Mouse (Mus musculus) G1E (cell line): ENCODE measurements around the gene Ptprn. TPM values are rescaled to one million over a fixed set of nuclear protein-coding genes. Genes with fewer than 3 reads are reported as not detected.

ENCODE experiments used
- ATAC-seq: 2 replicates; pipeline ENCODE4 v1.8.0; 2016; ENCODE audit warnings: mild to moderate bottlenecking; ENCODE audit not compliant: insufficient number of reproducible peaks, poor library complexity, low FRiP score, severe bottlenecking; ENCODE audit errors: extremely low read depth
- DNase-seq: peaks from one replicate; pipeline ENCODE4 v3.0.0; 2012; ENCODE audit warnings: low spot score
- H3K27me3 ChIP-seq: 2 replicates; pipeline ENCODE4 v1.6.1; 2012; ENCODE audit warnings: mild to moderate bottlenecking, low read length, inconsistent platforms; ENCODE audit not compliant: insufficient read depth
- H3K36me3 ChIP-seq: replicated peaks from 2 replicates; pipeline ENCODE3; 2012; ENCODE audit warnings: mild to moderate bottlenecking, inconsistent platforms
- H3K4me1 ChIP-seq: 2 replicates; pipeline ENCODE4 v1.6.1; 2012; ENCODE audit warnings: low read depth, low read length, inconsistent platforms, mixed read lengths; ENCODE audit not compliant: insufficient read depth
- H3K4me3 ChIP-seq: 2 replicates; pipeline ENCODE4 v1.5.1; 2012; ENCODE audit warnings: low read depth, mild to moderate bottlenecking, inconsistent platforms, low read length, moderate library complexity, mixed read lengths
- H3K9me3 ChIP-seq: replicated peaks from 2 replicates; pipeline ENCODE4 v1.6.1; 2012; ENCODE audit warnings: inconsistent platforms
- CTCF ChIP-seq: IDR thresholded peaks from 2 replicates; pipeline ENCODE4 v1.5.1; 2012; ENCODE audit warnings: low read depth, low read length, inconsistent platforms, mixed read lengths
- GATA1 ChIP-seq: IDR thresholded peaks from 2 replicates; pipeline ENCODE4 v1.6.1; 2012; ENCODE audit warnings: borderline replicate concordance, low read length, inconsistent platforms, mixed read lengths
- GATA2 ChIP-seq: IDR thresholded peaks from 2 replicates; pipeline ENCODE4 v1.6.1; 2012; ENCODE audit warnings: low read depth, low read length, inconsistent platforms, borderline replicate concordance
- POLR2AphosphoS5 ChIP-seq: IDR thresholded peaks from 2 replicates; pipeline ENCODE4 v1.6.1; 2012; ENCODE audit warnings: low read depth, low read length, inconsistent platforms; ENCODE audit not compliant: insufficient replicate concordance
- TAL1 ChIP-seq: conservative IDR thresholded peaks from 2 replicates; pipeline ENCODE4 v1.6.1; 2012; ENCODE audit warnings: low read depth, low read length, inconsistent platforms, mixed read lengths
- polyA plus RNA-seq: library from polyadenylated mRNA; stranded (reverse); fragments of >175 nt; gene quantifications from 2 replicates; pipeline ENCODE4 v1.2.3, GENCODE M21; 2012
- total RNA-seq, 2 experiments: library from RNA; stranded (forward) in 1 of 2; stranded (reverse) in 1 of 2; fragments of 200-1000 nt in 1 of 2; fragments of >200 nt in 1 of 2; fragmentation: Nextera tagmentation in 1 of 2; gene quantifications; 2 replicates each; pipeline ENCODE4 v1.2.3; 2014 to 2017

The Ptprn gene
- total and polyA plus RNA-seq, 3 experiments: 0.03 to 0.11 TPM; not detected in 1

DNA sequence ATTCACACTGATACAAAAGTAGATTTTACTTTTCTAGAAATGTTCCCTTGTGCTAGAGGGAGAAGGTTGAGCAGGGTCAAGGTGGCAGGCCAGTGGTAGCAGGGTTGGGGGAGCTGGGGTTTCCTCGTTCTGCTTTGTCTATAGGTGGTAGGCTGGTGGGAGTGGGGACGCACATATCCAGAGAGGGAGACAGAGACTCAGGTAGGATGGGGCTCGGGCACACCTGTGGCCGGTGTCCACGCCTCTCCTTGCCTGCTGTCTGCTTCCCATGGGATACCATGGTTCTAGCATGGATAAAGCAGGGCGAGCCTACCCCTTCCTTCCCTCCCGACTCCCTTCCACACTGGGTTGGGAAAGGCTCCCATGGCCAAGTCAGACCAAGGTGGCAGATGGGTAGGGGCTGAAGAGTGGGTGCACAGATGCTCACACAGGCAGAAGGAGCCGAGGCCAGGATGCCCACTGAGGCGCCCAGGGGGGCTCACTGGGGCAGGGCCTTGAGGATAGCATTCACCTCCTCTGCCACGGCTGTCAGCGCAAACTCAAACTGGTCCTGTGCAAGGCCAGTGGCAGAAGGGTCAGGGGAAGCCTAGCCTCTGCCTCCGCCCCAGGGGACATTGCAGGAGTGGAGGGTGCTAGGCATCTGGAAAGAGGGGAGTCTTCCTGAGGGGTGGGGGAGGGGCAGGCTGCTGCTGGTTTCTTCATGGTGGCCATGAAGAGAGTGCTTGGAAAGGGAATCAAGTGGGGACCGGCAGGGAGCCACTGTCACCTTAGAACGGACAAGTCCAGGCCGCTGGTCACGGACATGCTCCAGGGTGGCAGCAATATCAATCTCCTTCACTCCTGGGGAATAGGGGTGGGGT, 17.0 kb downstream of the Ptprn start:
- H3K36me3 ChIP-seq: peaks cover 25% of the 10 kb centered on the region
- H3K4me3 ChIP-seq: no peak overlapping the region
- ATAC-seq: no peak
- H3K27me3 ChIP-seq: peaks cover 2% of the 10 kb centered on the region; the same call in 1 of the 2 replicates
- no peaks in the 10 kb centered on the region for H3K9me3 ChIP-seq
- TF ChIP-seq GATA1 (no peak), GATA2 (no peak), TAL1 (no peak), CTCF (no peak), POLR2AphosphoS5 (no peak)
- peaks cover 42% of the 10 kb centered on the region for H3K4me1 ChIP-seq
- no peak for DNase-seq

DNA sequence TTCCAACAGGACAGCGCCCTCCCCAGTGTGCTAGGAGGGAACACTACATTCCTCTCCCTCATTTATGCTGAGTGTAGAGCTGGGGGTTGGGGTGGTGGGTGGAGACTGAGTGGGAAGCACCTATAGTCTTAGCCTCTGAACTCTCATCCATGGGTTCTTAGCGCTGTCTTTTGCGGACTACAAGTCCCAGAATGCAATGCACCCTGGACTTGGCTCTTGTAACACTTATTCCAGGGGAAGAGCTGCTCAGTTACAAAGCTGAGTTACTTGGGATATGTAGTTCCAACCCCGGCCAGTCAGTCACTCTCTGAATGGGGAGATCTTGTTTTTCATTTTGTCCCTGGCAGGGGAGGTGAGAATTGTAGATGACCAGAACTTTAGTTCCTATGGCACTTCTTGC, 19.5 kb downstream of the Ptprn start:
- Histone ChIP-seq H3K9me3 (no peaks in the 10 kb centered on the region), H3K4me3 (no peak overlapping the region), H3K36me3 (peaks cover 39% of the 10 kb centered on the region), H3K27me3 (peaks cover 2% of the 10 kb centered on the region; the same call in 1 of the 2 replicates), H3K4me1 (peaks cover 23% of the 10 kb centered on the region)
- ATAC-seq: peak; percentile 87
- DNase-seq: peak; percentile 68
- TF ChIP-seq CTCF (no peak), TAL1 (no peak), GATA2 (no peak), POLR2AphosphoS5 (no peak), GATA1 (no peak)

DNA sequence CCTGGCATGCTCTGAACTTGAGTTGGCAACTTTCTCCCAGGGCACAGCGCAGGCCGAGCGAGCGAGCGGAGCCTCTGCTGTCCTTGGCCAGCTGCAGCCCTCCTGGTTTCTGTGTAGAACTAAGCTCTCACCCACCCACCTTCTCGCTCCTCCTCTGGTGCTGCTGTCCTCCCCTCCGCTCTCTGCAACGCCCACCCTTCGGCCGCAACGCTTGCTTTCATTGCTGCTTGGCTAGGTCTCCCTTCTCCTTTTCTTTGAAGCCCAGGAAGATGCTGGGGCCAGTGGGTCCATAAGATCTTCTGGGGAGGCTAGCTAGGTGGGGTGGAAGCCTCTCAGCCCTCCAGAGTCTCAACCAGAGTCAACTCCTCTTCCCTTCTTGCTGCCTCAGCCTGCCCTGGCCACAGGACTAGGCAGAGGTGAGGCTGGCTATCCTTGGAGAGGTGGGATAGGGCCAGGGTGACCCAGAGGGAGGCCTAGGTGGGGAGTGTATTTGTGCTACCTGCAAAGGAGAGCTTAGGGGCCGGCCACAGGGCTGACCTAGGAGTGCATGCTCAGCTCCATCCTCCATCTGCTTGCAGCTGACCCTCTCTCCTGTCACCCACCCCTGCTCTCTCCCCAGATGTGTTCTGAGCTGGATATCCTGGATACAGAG, 20.0 kb downstream of the Ptprn start:
- DNase-seq: no peak
- peaks cover 2% of the 10 kb centered on the region; the same call in 1 of the 2 replicates for H3K27me3 ChIP-seq
- peaks cover 45% of the 10 kb centered on the region for H3K36me3 ChIP-seq
- TF ChIP-seq GATA1 (no peak), POLR2AphosphoS5 (no peak), GATA2 (no peak), CTCF (no peak), TAL1 (no peak)
- H3K9me3 ChIP-seq: no peaks in the 10 kb centered on the region
- ATAC-seq: no peak
- H3K4me1 ChIP-seq: peaks cover 22% of the 10 kb centered on the region
- H3K4me3 ChIP-seq: no peak overlapping the region

DNA sequence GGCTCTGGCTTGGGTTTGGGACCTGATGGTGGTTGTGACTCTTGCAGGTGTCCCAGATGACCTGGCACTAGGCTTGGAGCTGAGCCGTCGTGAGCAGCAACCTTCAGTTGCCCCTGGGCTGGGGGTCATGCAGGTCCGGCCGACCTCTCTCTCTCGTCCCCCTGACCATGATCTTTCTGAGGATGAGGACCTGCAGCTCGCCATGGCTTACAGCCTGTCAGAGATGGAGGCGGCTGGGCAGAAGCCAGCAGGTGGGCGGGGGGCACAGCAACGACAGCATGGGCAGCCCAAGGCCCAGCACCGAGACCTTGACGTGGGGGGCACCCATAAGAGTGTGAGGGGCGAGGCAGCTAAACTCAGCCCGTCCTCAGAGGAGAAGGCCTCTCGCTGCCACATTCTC, 20.9 kb downstream of the Ptprn start:
- no peak for TF ChIP-seq CTCF
- no peak for TF ChIP-seq POLR2AphosphoS5
- no peak for TF ChIP-seq TAL1
- no peak for TF ChIP-seq GATA2
- TF ChIP-seq GATA1: no peak
- no peaks in the 10 kb centered on the region for H3K9me3 ChIP-seq
- DNase-seq: no peak
- H3K36me3 ChIP-seq: peaks cover 51% of the 10 kb centered on the region
- no peak for ATAC-seq
- peaks cover 22% of the 10 kb centered on the region for H3K4me1 ChIP-seq
- peaks cover 2% of the 10 kb centered on the region; the same call in 1 of the 2 replicates for H3K27me3 ChIP-seq
- no peak overlapping the region for H3K4me3 ChIP-seq

DNA sequence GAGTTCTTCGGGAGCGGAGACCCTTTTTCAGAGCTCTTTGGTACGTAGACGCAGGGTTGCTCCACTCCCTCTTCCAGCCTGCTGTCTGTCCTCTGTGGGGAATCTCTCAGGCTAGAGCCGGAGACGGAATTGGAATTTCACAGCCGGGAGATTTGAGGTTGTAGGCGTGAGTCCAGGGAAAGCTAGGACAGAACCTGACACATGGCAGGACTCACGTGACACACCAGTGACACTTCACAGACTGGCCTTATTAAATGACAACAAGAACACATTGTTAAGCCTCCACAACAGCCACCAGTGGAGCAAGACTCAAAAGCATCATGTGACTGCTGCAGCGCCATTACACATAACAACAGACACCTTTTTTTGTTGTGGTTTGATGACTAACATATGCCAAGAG, 24.7 kb downstream of the Ptprn start:
- TF ChIP-seq TAL1 (no peak), GATA2 (no peak)
- peaks cover 48% of the 10 kb centered on the region for H3K36me3 ChIP-seq
- no peak for ATAC-seq
- H3K4me1 ChIP-seq: peaks cover 36% of the 10 kb centered on the region
- H3K4me3 ChIP-seq: no peak overlapping the region
- DNase-seq: no peak
- H3K9me3 ChIP-seq: no peaks in the 10 kb centered on the region
- H3K27me3 ChIP-seq: no peaks in the 10 kb centered on the region

DNA sequence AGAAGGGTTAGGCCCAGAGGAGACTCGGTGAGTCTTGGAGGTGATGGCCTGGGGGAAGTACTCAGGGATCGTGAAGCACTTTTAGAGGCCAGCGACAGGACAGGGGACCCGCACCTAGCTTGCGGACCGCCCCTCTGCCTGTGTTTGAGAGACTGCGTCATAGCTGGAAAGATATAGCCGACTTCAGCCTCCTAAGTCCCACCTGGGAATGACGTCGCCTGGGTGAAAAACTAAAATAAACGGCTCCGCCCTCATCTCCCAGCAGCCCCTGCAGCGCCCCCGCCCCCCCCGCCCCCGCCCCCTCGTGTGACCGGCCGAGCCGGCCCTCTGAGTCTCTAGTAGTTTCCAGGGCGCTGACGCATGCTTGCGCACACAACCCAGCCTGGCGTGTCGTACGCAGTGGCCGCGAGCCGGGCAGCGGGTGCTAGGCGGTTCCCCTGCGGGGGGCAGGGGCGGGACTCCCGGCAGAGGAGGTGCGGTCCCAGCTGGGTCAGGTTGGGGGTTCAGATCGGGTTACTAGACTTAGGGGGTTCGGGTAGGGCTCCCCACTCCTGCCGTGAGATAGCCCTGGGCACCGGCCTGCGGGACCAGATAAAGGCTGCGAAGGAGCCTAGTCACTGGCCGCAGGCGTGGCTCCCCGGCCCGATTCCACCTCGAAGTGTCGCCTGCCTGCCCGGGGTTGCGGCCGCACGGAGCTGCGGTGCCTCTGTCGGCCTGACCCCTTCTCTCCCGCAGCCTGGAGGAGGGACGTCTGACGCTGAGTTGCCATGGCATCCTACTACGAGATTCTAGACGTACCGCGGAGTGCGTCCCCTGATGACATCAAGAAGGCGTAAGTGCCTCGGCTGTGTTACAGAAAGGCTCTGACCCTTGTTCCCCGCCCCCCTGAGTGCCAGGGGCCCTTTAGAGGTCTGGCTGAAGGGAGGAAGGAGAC, 27.9 kb downstream of the Ptprn start, which contains the start of gene Dnajb2:
TSS of gene Dnajb2 (plus strand) at position 290 of the 934 bp plus-strand sequence.
- H3K9me3 ChIP-seq: no peaks in the 10 kb centered on the region
- H3K27me3 ChIP-seq: peaks cover 6% of the 10 kb centered on the region
- ATAC-seq (peak; percentile 71), DNase-seq (peak; percentile 96)
- H3K4me1 ChIP-seq: peaks cover 48% of the 10 kb centered on the region
- peaks cover 27% of the 10 kb centered on the region for H3K36me3 ChIP-seq
- peak within 1 kb of the TSS; percentile 77 for H3K4me3 ChIP-seq
- TF ChIP-seq GATA2: no peak
- TF ChIP-seq CTCF: no peak
- peak; percentile 68; the same call in 1 of the 2 replicates for TF ChIP-seq TAL1
- TF ChIP-seq POLR2AphosphoS5: no peak
- TF ChIP-seq GATA1: no peak
